ENCODE assay signal across 10 mouse cellular contexts in the genomic region with DNA sequence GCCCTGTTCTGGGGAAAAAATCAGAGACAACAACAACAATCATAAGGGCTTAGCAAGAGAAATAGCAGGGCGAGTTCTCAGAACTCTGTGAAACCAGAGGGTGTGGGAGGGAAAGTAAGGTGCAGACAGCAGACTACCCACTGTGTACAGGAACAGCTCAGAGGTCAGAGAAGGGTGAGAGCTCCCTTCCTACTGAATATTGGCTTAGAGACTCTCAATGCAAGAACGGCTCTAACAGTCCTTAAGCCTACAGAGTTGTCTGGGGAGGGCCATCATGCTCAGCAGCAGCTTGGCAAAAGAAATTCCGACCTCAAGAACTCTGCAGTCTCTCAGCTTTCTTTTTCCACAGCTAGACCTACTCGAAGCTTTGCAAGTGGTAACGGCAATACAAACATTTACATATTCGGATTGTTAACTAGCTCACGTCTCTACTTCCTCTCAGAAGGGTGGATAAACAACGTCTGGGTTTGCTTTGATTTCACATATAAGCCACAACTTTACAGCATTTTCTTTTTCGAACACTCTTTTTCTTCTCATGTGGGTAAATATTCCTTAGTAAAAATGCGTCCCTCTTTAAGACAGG. TPM values are rescaled to one million over a fixed set of nuclear protein-coding genes. Genes with fewer than 3 reads are reported as not detected.
DNase-seq lines count a peak whose midpoint lies in the region; ATAC-seq lines count a peak whose summit lies in the region.
"Had no signal": no experiment of that assay in that cellular context is flagged by ENCODE, and none has a peak within 500 bp of the region (broad histone marks: within the 10 kb centered on the region; RNA-seq: fewer than 3 reads in every experiment).

No protein-coding gene starts in this region.

- ATAC-seq in limb, embryonic 13.5 days (ENCODE audit: low FRiP score, low read depth) = no peak
- ATAC-seq in liver, embryonic 11.5 days (replicated peaks; ENCODE audit: low FRiP score) = no peak
- 0 out of 2 replicates have a peak, but pooled peaks have one; percentile 7 for ATAC-seq in megakaryocyte, adult 5-6 weeks (ENCODE audit: poor library complexity, severe bottlenecking)
- no peak for ATAC-seq in erythroid progenitor cell, adult 5-6 weeks (replicated peaks; ENCODE audit: low FRiP score, poor library complexity, severe bottlenecking)

- no peak overlapping the region for H3K27ac ChIP-seq in limb, embryonic 13.5 days
- H3K27ac ChIP-seq in limb, embryonic 10.5 days = no peak overlapping the region
- H3K27ac ChIP-seq in liver, embryonic 11.5 days (ENCODE audit: low read depth, low read length) = no peak overlapping the region
- H3K27ac ChIP-seq: kidney, postnatal 0 days; macrophage had no signal

- DNase-seq in limb, embryonic 10.5 days (ENCODE audit: low spot score) = no peak
- DNase-seq in ZHBTc4 (ENCODE audit: low read depth, low spot score) = peak; percentile 57
- DNase-seq in liver, embryonic 11.5 days (ENCODE audit: low spot score) = no peak
- no peak for DNase-seq in adrenal gland, adult 2 months
- DNase-seq in c-Kit-positive CD71-positive TER-119-positive erythroid progenitor cells, embryonic 14.5 days (ENCODE audit: low spot score) = no peak

- peak overlapping the region; percentile 94 for H3K4me2 ChIP-seq in limb, embryonic 13.5 days (replicated peaks)
- H3K4me2 ChIP-seq in liver, embryonic 11.5 days = peak overlapping the region; percentile 12

- H3K4me1 ChIP-seq in limb, embryonic 13.5 days = peaks cover 12% of the 10 kb centered on the region; the same call in 1 of the 2 replicates
- peaks cover 26% of the 10 kb centered on the region for H3K4me1 ChIP-seq in limb, embryonic 10.5 days
- no peaks in the 10 kb centered on the region for H3K4me1 ChIP-seq in liver, embryonic 11.5 days (replicated peaks; ENCODE audit: control insufficient read depth, insufficient read depth, low read length)

- peaks cover 46% of the 10 kb centered on the region for H3K27me3 ChIP-seq in limb, embryonic 13.5 days
- H3K27me3 ChIP-seq in limb, embryonic 10.5 days (ENCODE audit: low read depth, poor library complexity, severe bottlenecking) = peaks cover 64% of the 10 kb centered on the region
- H3K27me3 ChIP-seq in liver, embryonic 11.5 days (replicated peaks; ENCODE audit: control insufficient read depth, insufficient read depth, low read length) = peaks cover 7% of the 10 kb centered on the region; the same call in 1 of the 2 replicates

- H3K9ac ChIP-seq in limb, embryonic 13.5 days = no peak overlapping the region
- no peak overlapping the region for H3K9ac ChIP-seq in liver, embryonic 11.5 days (ENCODE audit: low read depth, low read length)

- H3K9me3 ChIP-seq in limb, embryonic 13.5 days = no peaks in the 10 kb centered on the region
- no peaks in the 10 kb centered on the region for H3K9me3 ChIP-seq in limb, embryonic 10.5 days (replicated peaks)
- H3K9me3 ChIP-seq in liver, embryonic 11.5 days (ENCODE audit: control insufficient read depth, low read length) = no peaks in the 10 kb centered on the region

- no peaks in the 10 kb centered on the region for H3K36me3 ChIP-seq in limb, embryonic 13.5 days
- no peaks in the 10 kb centered on the region for H3K36me3 ChIP-seq in limb, embryonic 10.5 days
- H3K36me3 ChIP-seq in liver, embryonic 11.5 days (ENCODE audit: control insufficient read depth, insufficient read depth, low read length) = no peaks in the 10 kb centered on the region

- peak overlapping the region; percentile 65; the same call in 1 of the 2 replicates for H3K4me3 ChIP-seq in limb, embryonic 13.5 days
- H3K4me3 ChIP-seq in limb, embryonic 10.5 days = no peak overlapping the region
- no peak overlapping the region for H3K4me3 ChIP-seq in liver, embryonic 11.5 days (ENCODE audit: low read depth, low read length)

- WGBS in limb, embryonic 13.5 days = 33% methylated on average over 10 of the region's 10 CpGs
- 34% methylated on average over 10 of the region's 10 CpGs for WGBS in limb, embryonic 10.5 days
- WGBS in liver, embryonic 11.5 days = 37% methylated on average over 10 of the region's 10 CpGs

RNA-seq across cellular contexts. Expression of gene Nt5e, which starts 2.3 kb away (rescaled TPM):
- polyA plus RNA-seq in limb, embryonic 13.5 days (2015; fragmentation: Nextera tagmentation; extraction: Ambion mirVana) = 10.4 and 13.2 TPM in 2 replicates
- 0.97 and 1.6 TPM in 2 replicates for polyA plus RNA-seq in limb, embryonic 10.5 days (2016; fragmentation: Nextera tagmentation; extraction: Ambion mirVana)
- polyA plus RNA-seq in liver, embryonic 11.5 days (2014; fragmentation: Nextera tagmentation; extraction: Ambion mirVana) = 6.3 and 7.3 TPM in 2 replicates
- 3.8 and 7.4 TPM in 2 replicates for total RNA-seq in megakaryocyte, adult 5-6 weeks (2015)
- 6.2 and 9.0 TPM in 2 replicates for total RNA-seq in megakaryocyte, adult 5-6 weeks (2017)
- 10 to 100 TPM; 11.1 to 13.6 TPM for total RNA-seq in adrenal gland, adult 2 months (2021)
- 1.6 and 4.1 TPM in 2 replicates for polyA plus RNA-seq in adrenal gland, adult 2 months (2012; rRNA removed)
- total RNA-seq in erythroid progenitor cell, adult 5-6 weeks (2015; ENCODE audit: low replicate concordance) = 3.6 TPM in 1 of 2 replicates, not detected in the other
- 0.90 TPM in 1 of 2 replicates, not detected in the other for total RNA-seq in erythroid progenitor cell, adult 5-6 weeks (2017; ENCODE audit: low replicate concordance)
